8 mouse cellular contexts compared by ENCODE assay signal in the genomic region with DNA sequence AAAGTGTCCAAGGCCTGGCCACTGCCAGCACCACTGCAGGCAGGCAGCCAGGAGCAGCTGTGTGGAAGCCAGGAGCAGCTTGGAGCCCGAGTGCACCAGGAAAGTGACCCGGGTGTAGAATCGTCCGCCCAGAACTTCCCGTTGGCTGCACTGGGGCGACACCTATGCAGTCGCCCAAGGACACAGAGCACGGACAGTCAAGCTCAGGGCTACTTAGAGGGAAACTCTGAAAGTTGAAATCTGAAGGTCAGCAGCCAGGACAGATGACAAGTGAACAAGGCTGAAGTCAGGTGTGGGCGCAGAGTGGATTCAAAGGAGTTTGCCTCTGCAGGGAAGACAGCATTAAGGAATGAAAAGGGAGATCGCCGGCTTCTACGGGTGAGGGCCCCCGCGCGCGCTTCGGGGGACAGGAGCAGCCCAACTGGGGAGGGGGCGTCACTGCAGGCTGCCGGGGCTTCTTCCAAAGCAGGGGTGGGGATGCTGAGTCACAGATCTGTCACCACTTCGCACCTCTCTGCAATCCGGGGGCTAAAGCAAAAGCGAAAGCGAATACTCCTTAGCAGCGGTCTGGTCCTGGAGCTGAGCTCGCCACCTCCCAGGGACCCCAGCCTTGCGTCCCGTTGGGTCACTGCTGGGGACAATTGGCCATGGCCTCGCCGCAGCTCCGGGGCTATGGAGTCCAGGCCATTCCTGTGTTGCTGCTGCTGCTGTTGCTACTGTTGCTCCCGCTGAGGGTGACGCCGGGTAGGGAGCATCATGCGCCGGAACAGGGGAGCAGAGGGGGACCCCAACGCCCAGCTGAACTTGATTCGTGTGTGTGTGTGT. TPM values are rescaled to one million over a fixed set of nuclear protein-coding genes. Genes with fewer than 3 reads are reported as not detected.
DNase-seq lines count a peak whose midpoint lies in the region; ATAC-seq lines count a peak whose summit lies in the region.

Gene Il15ra, plus strand, starts transcription at position 90 of the 825 bp plus-strand sequence.

- peaks cover 15% of the 10 kb centered on the region for H3K4me1 ChIP-seq in embryonic facial prominence, embryonic 10.5 days
- H3K4me1 ChIP-seq in intestine, embryonic 16.5 days (ENCODE audit: control insufficient read depth, insufficient read depth, low read length), result no peaks in the 10 kb centered on the region; the same call in 1 of the 2 replicates
- no peaks in the 10 kb centered on the region for H3K4me1 ChIP-seq in limb, embryonic 11.5 days (ENCODE audit: control insufficient read depth, insufficient read depth, low read length)
- peaks cover 15% of the 10 kb centered on the region for H3K4me1 ChIP-seq in midbrain, embryonic 12.5 days

- no peaks in the 10 kb centered on the region for H3K36me3 ChIP-seq in embryonic facial prominence, embryonic 10.5 days (replicated peaks)
- H3K36me3 ChIP-seq in intestine, embryonic 16.5 days (ENCODE audit: control insufficient read depth, insufficient read depth, low read length), result no peaks in the 10 kb centered on the region
- no peaks in the 10 kb centered on the region for H3K36me3 ChIP-seq in limb, embryonic 11.5 days (ENCODE audit: control insufficient read depth, insufficient read depth, low read length)
- no peaks in the 10 kb centered on the region for H3K36me3 ChIP-seq in midbrain, embryonic 12.5 days

- peak within 1 kb of the TSS; percentile 65 for H3K4me3 ChIP-seq in embryonic facial prominence, embryonic 10.5 days
- peak within 1 kb of the TSS; percentile 67 for H3K4me3 ChIP-seq in intestine, embryonic 16.5 days (ENCODE audit: low read length)
- H3K4me3 ChIP-seq in limb, embryonic 11.5 days (ENCODE audit: low read depth, low read length), result peak within 1 kb of the TSS; percentile 46
- H3K4me3 ChIP-seq in midbrain, embryonic 12.5 days, result peak within 1 kb of the TSS; percentile 58

- peak; percentile 85 for ATAC-seq in intestine, embryonic 16.5 days
- peak; percentile 67 for ATAC-seq in limb, embryonic 11.5 days (ENCODE audit: insufficient number of reproducible peaks, low FRiP score, low TSS enrichment, low read depth)
- peak; percentile 77 for ATAC-seq in midbrain, embryonic 12.5 days (ENCODE audit: low FRiP score, low read depth)

- peak within 1 kb of the TSS; percentile 76 for H3K9ac ChIP-seq in intestine, embryonic 16.5 days (ENCODE audit: low read depth, low read length)
- H3K9ac ChIP-seq in limb, embryonic 11.5 days (ENCODE audit: low read length), result peak within 1 kb of the TSS; percentile 57
- H3K9ac ChIP-seq in midbrain, embryonic 12.5 days (replicated peaks), result peak within 1 kb of the TSS; percentile 63

- peaks cover 54% of the 10 kb centered on the region for H3K27me3 ChIP-seq in embryonic facial prominence, embryonic 10.5 days (replicated peaks; ENCODE audit: low read depth, poor library complexity, severe bottlenecking)
- 0 out of 2 replicates have a peak, but pooled peaks cover 3% of the 10 kb centered on the region for H3K27me3 ChIP-seq in intestine, embryonic 16.5 days (replicated peaks; ENCODE audit: control insufficient read depth, insufficient read depth, low read length)
- peaks cover 15% of the 10 kb centered on the region for H3K27me3 ChIP-seq in limb, embryonic 11.5 days (ENCODE audit: control insufficient read depth, insufficient read depth, low read length)
- H3K27me3 ChIP-seq in midbrain, embryonic 12.5 days, result peaks cover 37% of the 10 kb centered on the region

- DNase-seq in cerebellum, adult 11-12 months, result peak; percentile 5
- DNase-seq in cerebellum, adult 8-10 months, result no peak
- DNase-seq in embryonic facial prominence, embryonic 10.5 days (ENCODE audit: low spot score), result peak; percentile 50
- no peak for DNase-seq in gonadal fat pad, adult 2 months (ENCODE audit: low read depth)
- DNase-seq in limb, embryonic 11.5 days (ENCODE audit: low spot score), result peak; percentile 58
- peak; percentile 14 for DNase-seq in spleen, adult 12 weeks (ENCODE audit: low spot score)

- no peaks in the 10 kb centered on the region for H3K9me3 ChIP-seq in embryonic facial prominence, embryonic 10.5 days
- no peaks in the 10 kb centered on the region for H3K9me3 ChIP-seq in intestine, embryonic 16.5 days (ENCODE audit: control insufficient read depth, low read length)
- no peaks in the 10 kb centered on the region for H3K9me3 ChIP-seq in limb, embryonic 11.5 days (ENCODE audit: control insufficient read depth, low read length)
- no peaks in the 10 kb centered on the region for H3K9me3 ChIP-seq in midbrain, embryonic 12.5 days

- WGBS in embryonic facial prominence, embryonic 10.5 days, result under 1% methylated on average over 37 of the region's 37 CpGs
- WGBS in intestine, embryonic 16.5 days, result under 1% methylated on average over 37 of the region's 37 CpGs
- WGBS in limb, embryonic 11.5 days, result under 1% methylated on average over 37 of the region's 37 CpGs
- under 1% methylated on average over 37 of the region's 37 CpGs for WGBS in midbrain, embryonic 12.5 days

- H3K27ac ChIP-seq in embryonic facial prominence, embryonic 10.5 days (replicated peaks), result peak within 1 kb of the TSS; percentile 57
- H3K27ac ChIP-seq in intestine, embryonic 16.5 days (ENCODE audit: low read length), result peak within 1 kb of the TSS; percentile 33; the same call in 1 of the 2 replicates
- H3K27ac ChIP-seq in limb, embryonic 11.5 days (replicated peaks; ENCODE audit: low read depth, low read length), result no peak within 1 kb of the TSS
- no peak within 1 kb of the TSS for H3K27ac ChIP-seq in midbrain, embryonic 12.5 days (replicated peaks)

- H3K4me2 ChIP-seq in intestine, embryonic 16.5 days (ENCODE audit: low read depth, low read length), result peak within 1 kb of the TSS; percentile 97
- peak within 1 kb of the TSS; percentile 99 for H3K4me2 ChIP-seq in limb, embryonic 11.5 days (ENCODE audit: low read depth, severe bottlenecking)
- H3K4me2 ChIP-seq in midbrain, embryonic 12.5 days (replicated peaks), result peak within 1 kb of the TSS; percentile 96

RNA-seq across cellular contexts. Expression of gene Il15ra, which starts in this region (rescaled TPM):
- 0.41 and 0.57 TPM in 2 replicates for polyA plus RNA-seq in embryonic facial prominence, embryonic 10.5 days (2016; fragmentation: Nextera tagmentation; extraction: Ambion mirVana)
- polyA plus RNA-seq in gonadal fat pad, adult 2 months (2012; rRNA removed), result 23.5 and 29.6 TPM in 2 replicates
- 2.0 and 2.2 TPM in 2 replicates for polyA plus RNA-seq in intestine, embryonic 16.5 days (2015; fragmentation: Nextera tagmentation; extraction: Ambion mirVana)
- 0.17 and 0.84 TPM in 2 replicates for polyA plus RNA-seq in limb, embryonic 11.5 days (2014; fragmentation: Nextera tagmentation; extraction: Ambion mirVana)
- polyA plus RNA-seq in midbrain, embryonic 12.5 days (2016; fragmentation: Nextera tagmentation; extraction: Ambion mirVana), result 0.82 and 0.91 TPM in 2 replicates

Comparison
In these comparisons a context has a peak if more than half of its experiments do, and no peak if none do; other contexts are left out.
1. DNase-seq: peak in cerebellum, adult 11-12 months (single experiment) and spleen, adult 12 weeks (single experiment); none in cerebellum, adult 8-10 months (single experiment) and gonadal fat pad, adult 2 months (single experiment).
2. Peak in DNase-seq, H3K4me3 ChIP-seq and H3K27ac ChIP-seq in embryonic facial prominence, embryonic 10.5 days; RNA of the gene not detected or under 1 TPM.
3. Peak in DNase-seq, ATAC-seq, H3K4me3 ChIP-seq, H3K9ac ChIP-seq and H3K4me2 ChIP-seq in limb, embryonic 11.5 days; RNA of the gene not detected or under 1 TPM.
4. Peak in ATAC-seq, H3K4me3 ChIP-seq, H3K9ac ChIP-seq and H3K4me2 ChIP-seq in midbrain, embryonic 12.5 days; RNA of the gene not detected or under 1 TPM.
5. Peak in every context shown above with its lines, with median percentiles within 50 percentile points of each other: H3K4me3 ChIP-seq, ATAC-seq, H3K4me2 ChIP-seq and H3K9ac ChIP-seq.